Mouse (Mus musculus): Measurements from ENCODE around the gene Lgals3bp. TPM values are rescaled to one million over a fixed set of nuclear protein-coding genes. Genes with fewer than 3 reads are reported as not detected.

Lgals3bp gene
- total RNA-seq, 2 experiments from 2014 or later, result 17.1 to 20.0 TPM

DNA sequence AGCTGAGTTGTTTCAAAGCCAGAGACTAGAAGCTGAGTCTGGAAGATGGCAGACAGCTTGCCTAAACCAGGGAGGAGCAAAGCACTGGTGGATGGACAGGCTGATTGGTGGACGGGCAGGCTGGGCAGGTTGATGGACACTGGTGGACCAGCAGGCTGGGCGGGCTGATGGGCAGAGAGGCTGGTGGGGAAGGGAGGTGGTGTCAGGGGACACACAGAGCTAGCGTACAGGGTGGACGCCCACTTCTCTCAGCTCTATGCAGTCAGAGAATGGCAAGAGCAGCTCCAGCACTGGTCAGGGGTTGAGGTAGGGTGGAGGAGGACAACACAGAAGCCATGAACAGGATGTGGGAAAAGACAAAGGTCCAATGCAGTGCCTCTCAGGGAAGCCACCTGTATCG lies 32.6 kb downstream of the Lgals3bp start:
- no peak overlapping the region for H3K4me3 ChIP-seq
- H3K27ac ChIP-seq, result no peak overlapping the region
- DNase-seq (ENCODE audit: extremely low spot score in 1 of 2, low spot score in 2 of 2), result no peak
- intact Hi-C loops (cut with DNase I), result no loop called here
- no peak for TF ChIP-seq CTCF (IDR thresholded peaks at IDR 0.05)

GRCm38 (mm10) chr11:118368330-118368729 lies 33.6 kb downstream of the Lgals3bp start:
- intact Hi-C loops (cut with DNase I), result no loop called here
- peak; percentile 39 for TF ChIP-seq CTCF (IDR thresholded peaks at IDR 0.05)
- DNase-seq (ENCODE audit: extremely low spot score in 1 of 2, low spot score in 2 of 2), result no peak
- no peak overlapping the region for H3K4me3 ChIP-seq
- H3K27ac ChIP-seq, result no peak overlapping the region

- Histone ChIP-seq H3K27ac (no peak overlapping the region), H3K4me3 (no peak overlapping the region)
- intact Hi-C loops (cut with DNase I), result no loop called here
- DNase-seq (ENCODE audit: extremely low spot score in 1 of 2, low spot score in 2 of 2), result no peak
- no peak for TF ChIP-seq CTCF (IDR thresholded peaks at IDR 0.05)
Observed at GRCm38 (mm10) chr11:118366559-118366958, 35.3 kb downstream of the Lgals3bp start.

GRCm38 (mm10) chr11:118366108-118366507 lies 35.8 kb downstream of the Lgals3bp start:
- DNase-seq (ENCODE audit: extremely low spot score in 1 of 2, low spot score in 2 of 2), result no peak

DNA sequence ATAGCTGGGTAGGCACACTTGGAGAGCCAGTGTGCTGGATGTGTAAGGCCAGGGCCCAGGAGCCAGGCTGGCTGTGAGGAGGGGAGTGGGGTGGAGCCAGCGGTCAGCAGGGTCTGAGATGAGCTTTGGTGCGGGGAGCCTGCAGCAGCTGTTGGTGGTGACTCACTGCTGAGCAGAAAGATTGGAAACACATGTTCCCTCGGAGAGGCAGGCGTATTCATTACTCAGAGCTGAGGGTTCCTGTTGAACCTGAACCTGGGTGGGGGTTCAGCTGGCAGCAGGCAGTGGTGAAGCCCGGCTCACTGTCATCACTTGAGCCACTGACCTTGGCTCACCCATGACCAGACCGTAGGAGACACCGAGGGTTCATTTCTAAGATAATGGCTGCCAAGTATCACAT lies 36.7 kb downstream of the Lgals3bp start:
- intact Hi-C loops (cut with DNase I), result no loop called here
- Histone ChIP-seq H3K27ac (no peak overlapping the region), H3K4me3 (no peak overlapping the region)
- no peak for DNase-seq (ENCODE audit: extremely low spot score in 1 of 2, low spot score in 2 of 2)
- no peak for TF ChIP-seq CTCF (IDR thresholded peaks at IDR 0.05)

More at GRCm38 (mm10) chr11:118366108-118366507, 35.8 kb downstream of the Lgals3bp start:
- H3K27ac ChIP-seq, result no peak overlapping the region
- intact Hi-C loops (cut with DNase I), result no loop called here
- H3K4me3 ChIP-seq, result no peak overlapping the region
- TF ChIP-seq CTCF (IDR thresholded peaks at IDR 0.05), result no peak

GRCm38 (mm10) chr11:118364021-118364420 lies 37.9 kb downstream of the Lgals3bp start:
- intact Hi-C loops (cut with DNase I), result no loop called here
- H3K4me3 ChIP-seq, result no peak overlapping the region
- no peak for TF ChIP-seq CTCF (IDR thresholded peaks at IDR 0.05)
- no peak for DNase-seq (ENCODE audit: extremely low spot score in 1 of 2, low spot score in 2 of 2)
- no peak overlapping the region for H3K27ac ChIP-seq

- no peak for DNase-seq (ENCODE audit: extremely low spot score in 1 of 2, low spot score in 2 of 2)
- TF ChIP-seq CTCF (IDR thresholded peaks at IDR 0.05), result no peak
- intact Hi-C loops (cut with DNase I), result no loop called here
- no peak overlapping the region for H3K4me3 ChIP-seq
- H3K27ac ChIP-seq, result peak overlapping the region; percentile 70
Observed at GRCm38 (mm10) chr11:118362971-118363518, 38.8 kb downstream of the Lgals3bp start.

- 0 out of 2 replicates have a peak overlapping the region, but pooled peaks have one; percentile 26 for H3K27ac ChIP-seq
- no peak for DNase-seq (ENCODE audit: extremely low spot score in 1 of 2, low spot score in 2 of 2)
Observed at GRCm38 (mm10) chr11:118362501-118362900, 39.4 kb downstream of the Lgals3bp start.

GRCm38 (mm10) chr11:118360907-118361341 lies 41.0 kb downstream of the Lgals3bp start:
- no peak for TF ChIP-seq CTCF (IDR thresholded peaks at IDR 0.05)
- Histone ChIP-seq H3K4me3 (no peak overlapping the region), H3K27ac (no peak overlapping the region)
- no peak for DNase-seq (ENCODE audit: extremely low spot score in 1 of 2, low spot score in 2 of 2)
- intact Hi-C loops (cut with DNase I), result no loop called here

More at GRCm38 (mm10) chr11:118362501-118362900, 39.4 kb downstream of the Lgals3bp start:
- no peak overlapping the region for H3K4me3 ChIP-seq
- TF ChIP-seq CTCF (IDR thresholded peaks at IDR 0.05), result no peak
- intact Hi-C loops (cut with DNase I), result no loop called here

GRCm38 (mm10) chr11:118360491-118360890 lies 41.4 kb downstream of the Lgals3bp start:
- no peak for DNase-seq (ENCODE audit: extremely low spot score in 1 of 2, low spot score in 2 of 2)
- Histone ChIP-seq H3K27ac (no peak overlapping the region), H3K4me3 (no peak overlapping the region)
- no peak for TF ChIP-seq CTCF (IDR thresholded peaks at IDR 0.05)
- intact Hi-C loops (cut with DNase I), result no loop called here

DNA sequence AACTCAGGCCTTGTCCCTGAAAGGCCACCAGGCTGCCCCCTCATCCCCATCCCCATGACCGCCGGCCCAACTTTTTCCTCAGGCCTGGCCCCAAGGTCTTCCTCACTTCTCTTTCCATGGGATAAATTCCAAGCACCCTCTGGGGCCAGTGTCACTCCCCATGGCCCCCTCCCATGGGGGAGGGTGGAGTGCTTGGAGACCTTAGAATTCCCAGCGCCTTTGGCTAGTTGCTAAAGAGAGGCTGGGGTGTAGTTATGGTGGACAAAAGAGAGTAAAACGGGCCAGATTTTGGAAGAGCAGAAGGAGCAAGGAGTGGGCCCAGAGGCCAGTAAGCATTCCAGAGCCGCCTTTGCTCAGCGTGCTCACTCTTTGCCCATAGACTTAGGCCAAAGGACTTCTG lies 46.3 kb downstream of the Lgals3bp start, which contains the start of gene Timp2:
Gene Timp2, minus strand, starts transcription at position 101 of the 400 bp plus-strand sequence.
- TF ChIP-seq CTCF (IDR thresholded peaks at IDR 0.05), result no peak
- H3K27ac ChIP-seq, result peak within 1 kb of the TSS; percentile 89
- DNase-seq (ENCODE audit: extremely low spot score in 1 of 2, low spot score in 2 of 2), result no peak
- H3K4me3 ChIP-seq, result peak within 1 kb of the TSS; percentile 71
- intact Hi-C loops (cut with DNase I), result loop anchor here (2.0 kb wide), 1 partner anchor 39 kb away; no protein-coding TSS in a partner anchor

- TF ChIP-seq CTCF (IDR thresholded peaks at IDR 0.05), result peak; percentile 80
- peak; percentile 88 to 89 for DNase-seq (ENCODE audit: extremely low spot score in 1 of 2, low spot score in 2 of 2)
- intact Hi-C loops (cut with DNase I), result loop anchor here (2.0 kb wide), 1 partner anchor 38 kb away; no protein-coding TSS in a partner anchor
- peak overlapping the region; percentile 89 for H3K27ac ChIP-seq
- H3K4me3 ChIP-seq, result peak overlapping the region; percentile 71
Observed at GRCm38 (mm10) chr11:118355205-118355604, 46.7 kb downstream of the Lgals3bp start.

Measured in left cerebral cortex, adult 2 months (tissue).